Mouse (Mus musculus) urinary bladder, adult 18-20 months (tissue): ENCODE measurements at regions not wholly inside any gene's neighbourhood (a gene's known extent, or its start where the extent isn't known, plus 50 kb on each side); places are given as distances from the start of the nearest gene placed in this dataset.

Experiments
- DNase-seq, 2 experiments: peaks; one replicate each; pipeline ENCODE4 v3.0.0; 2022; ENCODE audit warnings: low spot score in 2 of 2, mixed read lengths in 2 of 2

DNA sequence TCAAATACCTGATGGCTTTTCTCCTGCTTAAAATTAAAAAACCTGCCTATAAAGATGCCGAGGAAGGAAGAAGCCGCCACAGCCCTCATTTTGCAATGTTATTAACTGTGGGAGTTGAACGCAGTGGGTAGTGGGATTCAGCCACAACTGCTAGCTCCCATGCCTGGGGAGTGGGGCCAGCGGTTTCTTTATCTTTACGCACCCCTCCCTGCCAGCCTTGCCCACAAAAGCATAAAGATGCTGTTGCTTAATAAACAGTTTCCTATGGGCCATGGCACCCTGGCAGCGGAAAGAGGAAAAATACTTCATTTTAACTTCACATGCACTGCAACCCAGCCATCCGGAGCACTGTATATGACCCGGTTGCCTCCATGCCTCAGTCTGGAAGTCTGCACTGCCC, 389.2 kb downstream of the H2al1j start:
- no peak for DNase-seq

DNA sequence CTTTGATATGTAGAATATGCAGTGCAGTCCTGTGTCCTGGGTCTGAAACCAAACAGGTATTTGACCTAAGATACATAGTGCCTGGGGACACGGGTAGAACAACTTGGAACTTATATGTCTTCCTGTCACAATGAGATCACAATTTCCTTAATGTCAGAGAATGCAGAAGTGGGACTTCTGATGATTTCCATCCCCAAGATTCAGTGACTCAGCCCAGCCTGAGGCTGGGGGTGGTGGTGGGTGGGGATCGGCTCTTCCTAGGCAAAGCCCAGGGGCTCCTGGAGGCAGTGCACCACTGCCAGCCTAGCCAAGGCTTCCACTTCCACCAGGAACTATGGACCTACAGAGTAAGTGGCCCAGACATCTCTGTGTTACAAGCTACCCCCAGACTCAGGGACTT, 391.2 kb downstream of the H2al1j start:
- DNase-seq: no peak

DNA sequence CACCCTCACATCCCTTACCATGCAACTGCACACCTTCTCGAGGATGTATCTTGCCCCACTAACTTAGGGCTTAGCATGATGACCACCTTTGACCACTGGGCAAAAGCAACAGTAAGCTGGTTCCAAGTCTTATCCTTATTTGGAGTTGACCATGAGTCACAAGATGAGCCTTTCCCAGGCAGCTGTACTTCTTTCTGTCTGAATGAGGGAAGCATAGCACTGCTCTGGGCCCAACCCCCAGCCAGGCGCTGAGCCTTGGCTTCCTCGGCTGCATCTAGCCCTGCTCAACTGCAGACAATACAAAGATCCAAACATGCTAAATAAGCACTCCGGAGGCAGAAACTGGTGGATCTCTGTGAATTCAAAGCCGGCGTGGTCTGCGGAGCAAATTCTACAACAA, 392.9 kb downstream of the H2al1j start:
- DNase-seq: no peak

GRCm38 (mm10) chrX:11722730-11723129, 395.1 kb downstream of the H2al1j start:
- no peak for DNase-seq

DNA sequence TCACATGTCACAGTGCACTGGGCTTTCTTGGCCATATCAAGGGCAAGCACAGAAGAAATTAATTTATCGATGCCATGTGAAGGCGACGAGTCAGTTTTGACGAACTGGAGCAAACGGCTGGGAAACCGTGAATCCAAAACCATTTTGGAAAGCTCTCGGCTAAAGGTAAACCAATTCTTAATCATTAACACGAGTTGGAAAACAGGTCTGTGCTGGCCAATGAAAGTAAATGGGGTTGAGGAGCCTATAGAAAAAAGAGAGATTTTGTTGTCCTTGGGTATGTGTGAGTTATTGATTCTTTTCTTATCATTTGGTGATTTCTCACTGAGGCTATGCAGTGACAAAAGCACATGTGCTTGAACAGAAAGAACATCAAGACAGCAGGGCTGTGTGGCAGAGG, 397.1 kb downstream of the H2al1j start:
- no peak for DNase-seq

- DNase-seq: no peak
These were observed 399.1 kb downstream of the H2al1j start for GRCm38 (mm10) chrX:11726524-11727231.

- DNase-seq: no peak
These were observed 400.9 kb downstream of the H2al1j start for GRCm38 (mm10) chrX:11728481-11728880.

GRCm38 (mm10) chrX:11729992-11730391, 402.4 kb downstream of the H2al1j start:
- DNase-seq: no peak

DNA sequence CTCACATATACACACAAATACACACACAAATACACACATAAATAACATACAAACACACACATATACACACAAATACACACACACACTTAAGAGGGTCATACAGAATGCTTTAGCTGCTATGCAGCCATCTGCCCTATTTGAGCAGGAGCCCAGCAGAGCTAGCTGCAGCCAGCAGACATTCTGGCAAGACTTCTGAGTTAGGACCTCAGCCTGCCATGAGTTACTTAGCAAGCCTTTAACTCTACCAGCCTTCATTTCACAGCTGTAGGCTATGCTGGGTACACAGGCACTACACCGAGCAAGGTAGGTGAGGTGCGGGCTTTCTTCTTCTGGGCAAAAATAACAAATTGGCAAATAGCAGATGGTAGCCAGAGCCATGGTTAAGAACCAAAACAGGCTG, 404.7 kb downstream of the H2al1j start:
- DNase-seq: no peak

- no peak for DNase-seq
These were observed 407.1 kb downstream of the H2al1j start for GRCm38 (mm10) chrX:11734505-11735435.

- DNase-seq: peak; percentile 38 to 67
These were observed 408.0 kb downstream of the H2al1j start for GRCm38 (mm10) chrX:11735516-11736170.

- no peak for DNase-seq
These were observed 408.9 kb downstream of the H2al1j start for GRCm38 (mm10) chrX:11736481-11736880.

- no peak for DNase-seq
These were observed 411.9 kb downstream of the H2al1j start for GRCm38 (mm10) chrX:11739565-11739964.

DNA sequence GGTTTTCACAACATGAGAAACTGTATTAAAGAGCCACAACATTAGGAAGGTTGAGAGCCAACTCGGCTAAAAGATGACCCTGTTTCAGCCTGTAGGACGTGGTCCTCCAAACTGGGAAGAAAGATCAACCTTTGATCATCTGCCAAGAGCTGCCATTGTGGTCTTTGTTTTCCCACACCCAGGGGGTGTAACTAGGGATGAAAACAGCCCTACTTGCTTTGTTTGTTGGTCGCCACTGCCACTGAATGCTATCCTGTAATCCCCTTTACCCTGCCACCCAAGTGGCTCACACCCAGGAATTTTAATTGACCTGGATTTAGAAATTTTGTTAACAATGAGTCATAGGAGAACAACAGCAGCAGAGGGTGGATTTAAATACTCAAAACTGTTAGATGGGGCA, 414.2 kb downstream of the Bcor start:
- DNase-seq: no peak

DNA sequence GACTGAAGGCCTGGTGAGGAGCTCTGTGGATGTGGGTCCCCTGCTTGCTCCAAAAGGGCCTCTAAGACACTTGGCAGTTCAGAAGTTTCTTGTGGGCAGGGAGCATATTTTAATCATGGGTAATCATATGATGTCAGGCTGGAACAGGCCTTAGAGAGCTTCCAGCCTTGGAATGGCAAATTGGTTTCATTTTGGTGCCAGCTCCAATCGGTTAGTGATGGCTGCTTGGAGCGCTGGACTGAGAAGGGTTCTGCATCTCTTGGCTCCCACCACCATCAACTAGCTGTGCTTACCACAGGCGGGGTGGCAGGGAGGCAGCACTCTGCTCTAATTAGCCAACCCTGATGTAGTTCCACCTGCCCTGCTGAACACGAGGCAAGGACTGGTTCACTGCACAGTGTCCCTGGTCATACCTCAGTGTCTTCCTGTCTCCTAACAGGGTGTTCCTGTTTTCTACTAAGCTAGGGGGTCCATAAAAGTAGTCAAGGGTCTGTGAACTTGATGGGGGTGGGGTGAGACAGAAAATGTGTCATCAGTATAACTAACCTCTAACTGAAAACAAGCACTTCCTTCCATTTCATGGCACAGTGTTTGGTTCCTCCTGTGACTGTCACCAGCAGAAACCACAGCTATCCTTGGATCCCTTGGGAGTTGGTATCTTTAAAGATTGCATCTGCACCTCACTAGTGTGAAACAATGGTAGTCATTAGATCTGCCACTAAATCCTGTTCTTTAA, 412.6 kb downstream of the Bcor start:
- DNase-seq: no peak

- DNase-seq: no peak
These were observed 411.9 kb downstream of the Bcor start for GRCm38 (mm10) chrX:11748278-11748677.

GRCm38 (mm10) chrX:11752513-11752912, 407.6 kb downstream of the Bcor start:
- DNase-seq: no peak

DNA sequence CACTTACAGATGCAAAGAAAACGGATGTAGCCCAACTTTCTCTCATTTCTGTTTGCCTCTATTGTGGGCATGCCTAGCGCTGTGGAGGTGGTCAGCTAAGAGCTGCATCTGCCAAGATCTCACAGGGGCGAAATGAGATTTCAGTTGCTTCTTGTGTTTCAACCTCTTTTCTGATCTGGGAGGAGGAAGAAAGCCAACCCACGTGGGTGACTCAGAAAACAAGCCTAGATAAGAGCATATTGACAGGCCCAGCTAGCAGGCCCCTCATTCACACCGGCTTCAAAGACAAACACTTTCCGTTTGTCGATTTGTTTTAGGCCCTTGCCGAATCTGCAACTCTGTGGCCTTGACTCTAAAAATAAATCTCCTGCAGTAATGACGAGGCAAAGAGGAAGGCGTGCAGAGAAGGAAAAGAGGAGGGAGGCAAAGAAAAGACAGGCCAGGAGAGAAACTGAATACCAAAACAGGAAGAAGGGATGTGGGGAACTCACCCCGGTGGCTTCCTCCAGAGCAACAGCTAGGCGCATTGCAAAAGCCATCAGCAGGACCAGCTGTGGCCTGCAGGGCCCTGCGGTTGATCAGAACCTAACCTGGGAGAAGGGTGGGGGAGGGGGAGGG, 407.1 kb downstream of the Bcor start:
- no peak for DNase-seq

DNA sequence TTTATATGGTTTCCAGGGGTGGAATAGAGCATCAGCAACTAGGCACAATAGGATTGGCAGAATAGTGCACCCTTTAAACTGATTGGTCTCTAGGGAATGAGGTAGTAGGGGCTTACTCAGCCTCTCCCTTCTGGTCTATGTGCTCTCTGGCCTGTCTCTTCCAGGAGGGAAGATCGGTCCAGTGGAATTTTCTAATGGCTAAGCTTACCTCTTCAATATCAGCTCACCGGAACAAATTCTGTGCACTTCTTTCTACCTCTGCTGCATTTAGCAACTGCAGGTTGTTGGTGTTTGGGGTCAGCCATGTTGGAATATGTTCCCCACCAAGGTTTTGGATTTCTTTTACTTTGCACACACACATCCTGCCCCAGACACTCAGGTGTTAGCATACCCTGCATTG, 405.1 kb downstream of the Bcor start:
- DNase-seq: no peak

DNA sequence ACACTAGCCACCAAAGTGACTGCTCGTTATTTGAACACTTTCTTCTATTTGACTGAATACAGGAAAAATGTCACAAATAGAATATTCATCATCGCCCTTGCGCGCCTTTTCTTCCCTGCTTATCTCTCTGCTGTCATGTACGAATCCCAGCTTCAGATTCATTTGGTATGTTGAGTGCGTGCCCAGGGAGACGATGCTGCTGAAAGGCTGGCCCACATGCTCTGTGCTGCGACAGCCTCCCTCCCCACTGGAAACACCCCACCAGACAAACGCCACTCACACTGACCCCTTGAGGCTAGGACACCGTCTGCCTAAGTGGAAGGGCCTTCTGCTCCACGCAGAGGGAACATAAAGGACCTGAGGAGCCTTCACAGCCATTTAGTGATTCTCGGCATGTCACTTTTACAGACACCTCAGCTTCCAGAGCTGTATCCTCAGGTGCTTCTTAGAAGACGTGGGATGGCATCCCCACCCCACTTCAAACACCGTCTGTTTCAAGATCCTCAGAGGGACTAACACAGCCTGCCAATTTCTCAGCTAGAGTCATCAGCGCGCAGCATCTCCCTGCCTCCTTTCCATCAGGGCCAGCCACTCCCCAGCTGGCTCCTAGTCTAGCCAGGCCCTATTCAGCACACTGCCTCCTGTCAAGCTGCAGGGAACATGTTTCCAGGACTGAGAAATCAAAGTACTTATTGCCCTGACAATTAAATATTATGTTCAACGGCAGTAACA, 396.6 kb downstream of the Bcor start:
- DNase-seq: no peak
